Mouse (Mus musculus): ENCODE data around the gene Dbr1. TPM values are rescaled to one million over a fixed set of nuclear protein-coding genes. Genes with fewer than 3 reads are reported as not detected.

Dbr1 gene
- polyA plus RNA-seq, 1 experiment from 2014 or later: 42.7 TPM

DNA sequence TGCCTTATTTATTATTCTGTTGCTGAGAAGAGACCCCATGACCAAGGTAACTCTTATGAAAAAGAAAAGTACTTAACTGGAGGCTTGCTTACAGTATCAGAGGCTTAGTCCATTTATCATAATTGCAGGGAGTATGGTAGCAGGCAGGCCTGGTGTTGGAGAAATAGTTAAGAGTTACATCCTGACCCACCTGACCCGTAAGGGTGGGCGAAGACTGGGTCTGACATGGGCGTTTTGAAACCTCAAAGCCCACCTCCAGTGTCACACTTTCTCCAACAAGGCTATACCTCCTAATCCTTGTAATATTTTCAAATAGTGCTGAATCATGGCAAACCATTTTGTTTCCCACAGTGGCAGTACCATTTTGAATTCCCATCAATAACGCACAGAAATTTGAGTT lies 53.0 kb downstream of the Dbr1 start:
- DNase-seq (ENCODE audit: low spot score): no peak
- H3K36me3 ChIP-seq: peaks cover 22% of the 10 kb centered on the region
- peak overlapping the region; percentile 94 for H3K27ac ChIP-seq
- peaks cover 34% of the 10 kb centered on the region for H3K4me1 ChIP-seq
- no peaks in the 10 kb centered on the region for H3K27me3 ChIP-seq (ENCODE audit: low read depth, poor library complexity, severe bottlenecking)
- H3K4me3 ChIP-seq: peak overlapping the region; percentile 74; the same call in 1 of the 2 replicates
- no peaks in the 10 kb centered on the region for H3K9me3 ChIP-seq (replicated peaks)
- 63% methylated on average over 4 of the region's 4 CpGs for WGBS

DNA sequence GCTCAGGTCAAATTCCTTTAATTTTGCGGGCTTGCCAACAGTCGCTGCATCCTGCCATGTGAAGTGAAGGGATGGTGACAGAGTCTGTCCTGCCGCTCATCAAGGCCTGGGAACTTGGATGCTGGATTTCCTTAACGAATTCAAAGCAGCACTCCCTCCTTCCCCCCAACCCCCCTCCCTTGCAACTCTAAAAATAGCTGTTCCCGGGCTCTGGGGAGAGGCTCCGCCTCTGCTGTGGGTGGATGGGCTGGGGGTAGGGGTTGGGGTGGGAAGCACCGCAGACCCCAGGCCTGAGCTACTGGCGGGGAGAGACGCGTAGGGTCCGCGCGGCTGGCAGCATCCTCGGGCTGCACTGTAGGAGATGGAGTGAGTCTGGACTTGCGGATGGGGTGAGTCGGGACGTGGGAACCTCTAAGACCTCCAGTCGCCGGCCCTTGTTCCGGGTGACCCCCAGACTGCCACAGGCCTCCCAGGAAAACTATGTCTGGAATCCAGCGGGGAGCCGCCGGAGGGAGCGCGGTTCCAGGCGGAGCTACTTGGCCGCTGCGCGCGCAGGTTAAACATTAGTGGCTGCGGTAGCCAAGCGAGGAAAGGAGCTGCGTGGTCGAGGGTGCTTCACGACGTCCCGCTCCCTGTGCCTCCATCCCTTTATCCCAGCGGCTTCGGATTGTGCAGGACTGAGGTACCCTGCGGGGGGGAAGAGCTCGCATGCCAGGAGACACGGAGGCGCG lies 53.8 kb downstream of the Dbr1 start, which contains the start of gene Dzip1l:
Gene Dzip1l (plus strand): TSS at position 216 of the 731 bp plus-strand sequence.
- Histone ChIP-seq H3K9me3 (replicated peaks) (no peaks in the 10 kb centered on the region), H3K4me1 (peaks cover 34% of the 10 kb centered on the region), H3K27ac (peak within 1 kb of the TSS; percentile 94), H3K27me3 (ENCODE audit: low read depth, poor library complexity, severe bottlenecking) (no peaks in the 10 kb centered on the region), H3K36me3 (peaks cover 31% of the 10 kb centered on the region), H3K4me3 (peak within 1 kb of the TSS; percentile 74)
- peak; percentile 88 for DNase-seq (ENCODE audit: low spot score)
- WGBS: 0% methylated on average over 44 of the region's 44 CpGs

DNA sequence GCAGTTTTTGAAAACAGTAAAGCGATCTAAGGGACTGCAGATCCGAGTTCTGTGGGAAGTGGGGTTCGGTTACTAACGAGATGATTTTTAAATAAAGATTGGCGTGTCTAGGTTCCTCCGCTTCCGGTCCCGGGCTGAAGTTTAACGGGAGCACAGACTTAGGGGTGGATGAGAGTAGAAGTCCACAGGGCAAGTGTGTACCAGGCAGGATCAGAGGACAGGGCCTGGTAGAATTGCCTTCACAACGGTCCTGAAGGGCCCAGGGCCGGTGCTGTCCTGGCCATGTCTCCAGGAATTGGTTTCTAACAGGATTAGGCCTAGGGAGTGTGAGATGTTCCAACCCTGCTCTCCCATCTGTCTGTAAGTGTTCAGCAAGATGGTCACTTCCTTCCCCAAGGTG lies 54.5 kb downstream of the Dbr1 start:
- H3K9me3 ChIP-seq (replicated peaks): no peaks in the 10 kb centered on the region
- H3K27ac ChIP-seq: peak overlapping the region; percentile 94
- peaks cover 37% of the 10 kb centered on the region for H3K36me3 ChIP-seq
- H3K4me3 ChIP-seq: peak overlapping the region; percentile 74
- WGBS: under 1% methylated on average over 11 of the region's 11 CpGs
- no peaks in the 10 kb centered on the region for H3K27me3 ChIP-seq (ENCODE audit: low read depth, poor library complexity, severe bottlenecking)
- peak; percentile 62 for DNase-seq (ENCODE audit: low spot score)
- H3K4me1 ChIP-seq: peaks cover 34% of the 10 kb centered on the region

DNA sequence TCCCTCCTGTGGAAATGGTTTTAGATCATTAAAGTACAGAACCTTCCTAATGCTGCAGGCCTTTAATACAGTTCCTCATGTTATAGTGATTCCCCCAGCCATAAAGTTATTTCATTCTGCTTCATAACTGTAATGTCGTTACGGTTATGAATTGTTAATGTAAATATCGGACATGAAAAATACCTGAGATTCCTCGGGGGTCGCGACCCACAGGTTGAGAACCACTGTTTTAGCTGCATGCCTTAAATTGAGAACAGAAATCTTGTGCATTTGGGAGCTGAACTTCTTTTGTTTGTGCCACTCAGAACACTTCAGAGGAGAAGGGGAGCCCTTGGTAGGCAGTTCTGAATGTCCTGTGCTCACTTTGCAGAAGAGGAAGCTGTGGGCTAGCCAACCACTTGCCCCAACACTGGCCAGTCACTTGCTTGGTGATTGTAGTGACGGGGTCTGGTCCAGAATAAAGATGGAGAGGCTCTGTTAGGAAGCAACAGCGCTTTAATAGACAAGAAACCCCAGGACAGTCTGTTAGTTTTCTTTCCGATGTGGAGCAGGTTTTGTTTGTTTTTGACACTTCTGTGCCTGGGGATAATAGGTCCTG lies 55.0 kb downstream of the Dbr1 start:
- Histone ChIP-seq H3K27ac (peak overlapping the region; percentile 94), H3K27me3 (ENCODE audit: low read depth, poor library complexity, severe bottlenecking) (no peaks in the 10 kb centered on the region), H3K36me3 (peaks cover 43% of the 10 kb centered on the region), H3K9me3 (replicated peaks) (no peaks in the 10 kb centered on the region), H3K4me3 (peak overlapping the region; percentile 74), H3K4me1 (peaks cover 34% of the 10 kb centered on the region)
- WGBS: 59% methylated on average over 9 of the region's 9 CpGs
- peak; percentile 34 for DNase-seq (ENCODE audit: low spot score)

DNA sequence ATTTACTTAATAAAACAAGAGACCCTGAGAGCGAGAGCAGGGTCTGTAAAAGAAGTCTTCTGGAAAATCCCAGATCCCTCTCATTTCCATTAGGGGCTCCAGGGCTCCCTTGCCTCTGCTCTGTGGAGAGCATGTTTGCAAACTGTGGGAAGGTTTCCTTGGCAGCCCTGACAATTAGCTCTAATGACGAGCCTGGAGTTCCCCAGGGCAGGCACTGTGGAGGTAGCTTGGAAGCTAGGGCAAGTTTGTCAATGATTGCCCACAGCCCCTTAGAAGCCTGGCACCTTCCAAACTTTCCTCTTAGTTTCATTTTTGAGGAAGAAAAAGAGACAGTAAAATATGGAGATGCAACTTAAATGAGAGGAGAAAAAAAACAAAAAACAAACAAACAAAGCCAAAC lies 56.2 kb downstream of the Dbr1 start:
- Histone ChIP-seq H3K36me3 (peaks cover 54% of the 10 kb centered on the region), H3K27ac (no peak overlapping the region), H3K27me3 (ENCODE audit: low read depth, poor library complexity, severe bottlenecking) (no peaks in the 10 kb centered on the region), H3K9me3 (replicated peaks) (no peaks in the 10 kb centered on the region), H3K4me3 (no peak overlapping the region), H3K4me1 (peaks cover 34% of the 10 kb centered on the region)
- no peak for DNase-seq (ENCODE audit: low spot score)
- 53% methylated on average over 2 of the region's 2 CpGs for WGBS

DNA sequence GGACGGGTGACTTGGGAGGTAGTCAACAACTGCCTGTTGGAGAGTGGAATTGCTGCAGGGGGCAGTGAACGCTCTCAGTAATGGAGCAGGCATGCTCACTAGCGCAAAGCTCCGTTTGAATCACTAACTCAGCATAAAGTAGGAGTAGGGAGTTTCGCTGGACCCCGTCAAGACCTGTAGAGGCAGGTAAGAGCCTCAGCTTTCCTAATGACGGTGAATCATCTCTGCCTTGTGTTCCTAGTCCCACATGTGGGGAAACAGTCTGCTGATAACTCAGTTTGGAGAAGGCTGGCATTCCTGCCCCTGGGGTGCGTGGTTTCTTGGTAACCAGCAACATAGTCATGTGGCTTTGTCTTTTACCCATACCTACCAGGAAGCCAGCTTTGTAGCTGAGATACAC lies 56.7 kb downstream of the Dbr1 start:
- no peak overlapping the region for H3K27ac ChIP-seq
- 78% methylated on average over 8 of the region's 8 CpGs for WGBS
- H3K36me3 ChIP-seq: peaks cover 59% of the 10 kb centered on the region
- no peak overlapping the region for H3K4me3 ChIP-seq
- no peak for DNase-seq (ENCODE audit: low spot score)
- peaks cover 34% of the 10 kb centered on the region for H3K4me1 ChIP-seq
- H3K27me3 ChIP-seq (ENCODE audit: low read depth, poor library complexity, severe bottlenecking): no peaks in the 10 kb centered on the region
- H3K9me3 ChIP-seq (replicated peaks): no peaks in the 10 kb centered on the region

Other genes starting within 250 kb of the Dbr1 start
- 0.33 and 0.36 TPM in 2 replicates for gene Esyt3, start 217.2 kb upstream of the Dbr1 start, polyA plus RNA-seq (2016; fragmentation: Nextera tagmentation; extraction: Ambion mirVana)
- gene Mras, start 138.4 kb upstream of the Dbr1 start, polyA plus RNA-seq (2016; fragmentation: Nextera tagmentation; extraction: Ambion mirVana): 8.8 and 11.9 TPM in 2 replicates
- not detected in 2 replicates for gene Nme9, start 124.3 kb upstream of the Dbr1 start, polyA plus RNA-seq (2016; fragmentation: Nextera tagmentation; extraction: Ambion mirVana)
- gene Armc8, start 6.9 kb upstream of the Dbr1 start, polyA plus RNA-seq (2016; fragmentation: Nextera tagmentation; extraction: Ambion mirVana): 19.7 and 21.7 TPM in 2 replicates
- gene A4gnt, start 36.7 kb downstream of the Dbr1 start, polyA plus RNA-seq (2016; fragmentation: Nextera tagmentation; extraction: Ambion mirVana): not detected in 2 replicates
- 29.9 and 30.1 TPM in 2 replicates for gene Dzip1l, start 53.7 kb downstream of the Dbr1 start, polyA plus RNA-seq (2016; fragmentation: Nextera tagmentation; extraction: Ambion mirVana)
- gene Cldn18, start 141.5 kb downstream of the Dbr1 start, polyA plus RNA-seq (2016; fragmentation: Nextera tagmentation; extraction: Ambion mirVana): not detected in 2 replicates